Mouse (Mus musculus) kidney, embryonic 14.5 days (tissue): ENCODE results near the gene Meioc. TPM values are rescaled to one million over a fixed set of nuclear protein-coding genes. Genes with fewer than 3 reads are reported as not detected.

Experiments
- microRNA-seq: library from miRNA; unstranded; fragments of <30 nt; microRNA quantifications from one replicate; pipeline ENCODE4, GENCODE M21; 2016
- polyA plus RNA-seq: library from polyadenylated mRNA; unstranded; fragments of >200 nt; fragmentation: Nextera tagmentation; extraction: Ambion mirVana; gene quantifications from 2 replicates; pipeline ENCODE4 v1.2.1, GENCODE M21; 2014

Meioc gene
- polyA plus RNA-seq, 1 experiment from 2014 or later = 1.4 TPM

Small RNA genes within 50 kb of the gene (microRNA-seq; reads per million reads assigned to microRNA genes)
- gene Gm22920 = not detected

Other genes starting within 250 kb of the Meioc start
- 81.0 and 103 TPM in 2 replicates for gene Grn, start 233.4 kb upstream of the Meioc start, polyA plus RNA-seq
- 12.3 and 14.7 TPM in 2 replicates for gene Fam171a2, start 216.0 kb upstream of the Meioc start, polyA plus RNA-seq
- 5.8 and 6.4 TPM in 2 replicates for gene Itga2b, start 193.6 kb upstream of the Meioc start, polyA plus RNA-seq
- 37.3 and 60.6 TPM in 2 replicates for gene Gpatch8, start 107.3 kb upstream of the Meioc start, polyA plus RNA-seq
- 5.7 and 8.3 TPM in 2 replicates for gene Gm11627, start 84.3 kb upstream of the Meioc start, polyA plus RNA-seq
- 41.7 and 49.7 TPM in 2 replicates for gene Fzd2, start 59.3 kb upstream of the Meioc start, polyA plus RNA-seq
- 52.7 and 55.4 TPM in 2 replicates for gene Ccdc43, start 34.1 kb downstream of the Meioc start, polyA plus RNA-seq
- gene Adam11, start 97.7 kb downstream of the Meioc start, polyA plus RNA-seq = 3.5 and 7.8 TPM in 2 replicates
- gene Gjc1, start 156.0 kb downstream of the Meioc start, polyA plus RNA-seq = 63.0 and 69.6 TPM in 2 replicates
- 0.44 TPM in 1 of 2 replicates, not detected in the other for gene Higd1b, start 172.1 kb downstream of the Meioc start, polyA plus RNA-seq
- 159 and 250 TPM in 2 replicates for gene Eftud2, start 217.3 kb downstream of the Meioc start, polyA plus RNA-seq
- 1.1 and 1.8 TPM in 2 replicates for gene Ccdc103, start 217.5 kb downstream of the Meioc start, polyA plus RNA-seq
- gene Fam187a, start 221.5 kb downstream of the Meioc start, polyA plus RNA-seq = not detected in 2 replicates
- 0.29 and 0.31 TPM in 2 replicates for gene Gfap, start 237.2 kb downstream of the Meioc start, polyA plus RNA-seq